Mouse (Mus musculus): ENCODE measurements at regions not wholly inside any gene's neighbourhood (a gene's known extent, or its start where the extent isn't known, plus 50 kb on each side); places are given as distances from the start of the nearest gene placed in this dataset.

GRCm38 (mm10) chr5:91456924-91457323 is 54.1 kb upstream of the Btc start:
- no peak for DNase-seq (ENCODE audit: low spot score)

GRCm38 (mm10) chr5:91464876-91465508 is 52.4 kb upstream of the Parm1 start:
- DNase-seq (ENCODE audit: low spot score): peak; percentile 36
